Mouse (Mus musculus) CD8-positive naive resting alpha-beta T cell, adult 2 months (primary cell): Measurements from ENCODE around the gene Glce.

Experiments used
- DNase-seq, 2 experiments: peaks; one replicate each; pipeline ENCODE4 v3.0.0; 2022; ENCODE audit warnings: low read depth in 2 of 2, low spot score in 2 of 2

Glce gene

DNA sequence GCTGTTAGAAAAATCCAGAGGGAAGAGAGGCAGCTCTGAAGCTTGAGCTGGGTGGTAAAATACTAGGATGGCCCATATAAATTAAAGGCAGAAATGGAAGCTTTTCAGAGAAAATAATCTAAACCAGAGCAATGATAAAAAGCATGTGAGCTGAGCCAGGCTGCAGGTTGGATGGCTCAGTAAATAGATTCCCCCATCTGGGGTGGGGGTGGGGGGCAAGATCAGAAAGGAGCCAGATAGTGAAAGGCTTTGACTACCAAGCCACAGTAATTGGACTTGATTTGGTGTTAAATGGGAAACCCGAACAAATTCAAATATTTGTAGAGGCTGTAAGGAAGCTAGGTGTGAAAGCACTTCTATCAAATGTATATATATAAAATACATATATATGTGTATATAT, 1.8 kb upstream of the Glce start:
- no peak for DNase-seq

DNA sequence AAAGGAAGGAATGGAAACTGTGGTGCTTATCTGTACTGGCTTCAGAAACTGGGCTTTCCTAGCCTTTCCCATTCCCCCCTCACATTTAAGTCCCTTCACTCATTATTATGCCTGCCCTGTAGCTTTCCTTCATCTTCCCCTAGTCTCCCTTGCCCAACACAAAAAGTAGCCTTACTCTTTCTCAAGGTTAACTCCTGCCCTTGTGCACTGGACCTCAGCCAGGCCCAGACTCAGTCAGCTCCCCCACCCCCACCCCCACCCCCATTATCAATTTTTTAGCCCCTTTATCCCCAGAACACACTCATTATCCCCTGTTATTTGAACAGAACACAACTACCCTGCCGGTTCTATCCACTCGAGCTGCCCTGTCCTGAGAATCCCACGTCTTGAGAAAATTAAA, 1.0 kb upstream of the Glce start:
- no peak for DNase-seq

DNA sequence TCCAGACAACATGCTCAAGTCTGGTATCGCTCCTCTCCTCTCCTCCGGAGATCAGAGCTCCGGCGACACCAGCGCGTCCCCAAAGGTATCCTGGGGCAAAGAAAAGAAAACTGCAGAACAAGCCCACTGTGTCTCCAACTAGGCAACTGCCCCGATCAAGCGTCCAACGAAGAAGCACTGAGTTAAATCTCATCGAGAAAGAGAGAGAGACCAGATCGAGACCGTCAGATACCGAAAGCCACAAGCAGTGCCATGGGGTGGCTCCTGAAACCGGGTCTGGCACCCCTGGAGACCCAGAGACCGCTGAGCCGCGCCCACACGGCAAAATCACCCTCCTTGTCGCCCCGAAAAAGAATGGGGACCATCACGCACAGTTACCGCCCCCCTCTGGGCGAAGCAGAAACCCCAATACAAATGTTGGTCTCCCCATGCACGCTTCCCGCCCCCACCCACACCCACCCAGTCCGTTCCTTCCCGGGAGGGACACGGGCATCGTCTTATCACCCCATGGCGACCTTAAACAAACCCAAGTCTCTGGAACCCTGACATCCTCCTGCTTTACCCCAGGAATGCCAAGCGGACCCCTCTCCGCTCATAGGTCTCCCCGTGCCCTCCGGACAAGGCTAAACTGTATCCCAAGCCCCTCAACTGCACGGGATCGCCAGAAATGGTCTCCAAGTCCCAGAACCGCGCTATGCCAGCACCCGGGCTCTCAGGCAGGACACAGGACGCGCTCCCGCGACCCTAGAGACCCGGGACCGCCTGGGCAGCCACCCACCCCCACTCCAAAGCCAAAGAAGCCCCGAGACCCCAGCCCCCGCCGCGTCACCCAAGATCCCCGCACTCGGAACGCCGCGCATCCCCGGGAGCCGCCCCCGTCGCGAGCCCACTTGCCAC, 656 bp downstream of the Glce start:
- peak; percentile 16 to 44 for DNase-seq

DNA sequence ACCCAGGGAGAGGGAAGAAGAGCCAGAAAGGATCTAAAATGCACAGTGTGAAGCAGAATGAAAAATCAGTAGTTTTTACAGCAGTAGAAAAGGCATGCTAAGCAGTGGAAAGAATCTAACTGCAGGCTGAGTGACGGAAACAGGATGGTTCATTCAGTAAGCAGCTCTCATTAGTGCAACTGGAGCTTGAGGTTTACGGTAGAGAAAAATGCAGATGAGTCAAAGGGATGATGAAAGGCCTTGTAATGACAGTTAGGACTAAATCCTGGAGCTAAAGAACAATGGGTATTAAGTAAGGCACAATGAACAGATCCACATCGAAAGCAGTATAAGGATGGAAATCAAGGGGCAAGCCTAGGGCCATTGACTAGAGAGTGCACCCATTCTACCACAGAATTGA, 3.7 kb downstream of the Glce start:
- DNase-seq: no peak

DNA sequence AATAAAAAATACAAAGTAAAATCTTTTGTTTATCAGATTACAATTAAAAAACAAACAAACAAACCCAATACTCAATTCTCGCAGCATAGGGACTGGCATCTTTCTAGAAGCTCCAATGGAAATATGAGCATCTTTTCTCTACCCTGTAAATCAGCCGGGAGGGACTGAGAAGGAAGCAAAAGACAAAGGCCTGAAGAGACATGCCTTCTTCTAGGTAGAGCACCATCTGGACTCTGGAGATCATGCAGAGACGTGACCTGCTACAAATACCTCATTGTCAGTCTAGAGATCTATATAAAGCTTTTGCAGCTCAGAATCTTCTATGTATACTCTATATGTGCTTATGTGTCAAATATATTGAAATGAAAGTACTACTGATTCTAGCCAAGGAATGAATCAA, 6.6 kb downstream of the Glce start:
- DNase-seq: no peak

DNA sequence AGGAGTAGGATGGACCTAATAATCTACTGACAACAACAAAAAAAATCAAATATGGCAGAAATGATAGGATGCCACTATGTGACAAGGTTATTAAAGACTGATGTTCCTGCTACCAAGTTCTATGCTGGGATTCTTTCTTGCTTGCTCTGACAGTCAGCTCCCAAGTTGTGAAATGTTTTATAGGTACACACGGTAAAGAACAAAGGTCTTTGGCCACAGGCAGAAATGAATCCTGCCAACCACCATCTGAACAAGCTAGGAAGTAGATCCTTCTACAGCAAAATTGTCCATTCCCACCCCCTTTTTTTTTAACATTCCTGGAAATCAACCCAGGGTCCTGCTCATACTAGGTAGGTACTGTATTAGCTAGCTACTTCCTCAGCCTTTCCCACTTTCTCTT, 25.9 kb downstream of the Glce start:
- DNase-seq: no peak

DNA sequence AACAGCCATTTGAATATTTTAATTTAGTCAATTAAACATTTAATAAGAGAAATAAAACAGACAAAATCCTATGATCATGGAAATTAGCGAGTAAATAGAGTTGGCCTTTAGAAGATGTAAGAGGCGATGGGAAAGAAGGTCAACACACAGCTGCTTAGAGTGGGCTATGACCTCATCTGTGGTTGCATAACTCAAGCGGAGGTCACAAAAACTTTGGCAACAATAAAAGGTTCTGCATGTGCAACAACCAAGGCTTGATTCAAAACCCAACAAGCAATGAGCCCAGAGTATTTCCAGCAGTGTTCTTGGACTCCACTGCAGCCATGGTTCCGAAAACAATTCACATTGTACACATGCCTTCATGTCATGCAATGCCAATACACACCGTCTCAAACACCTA, 30.9 kb downstream of the Glce start:
- DNase-seq: no peak

DNA sequence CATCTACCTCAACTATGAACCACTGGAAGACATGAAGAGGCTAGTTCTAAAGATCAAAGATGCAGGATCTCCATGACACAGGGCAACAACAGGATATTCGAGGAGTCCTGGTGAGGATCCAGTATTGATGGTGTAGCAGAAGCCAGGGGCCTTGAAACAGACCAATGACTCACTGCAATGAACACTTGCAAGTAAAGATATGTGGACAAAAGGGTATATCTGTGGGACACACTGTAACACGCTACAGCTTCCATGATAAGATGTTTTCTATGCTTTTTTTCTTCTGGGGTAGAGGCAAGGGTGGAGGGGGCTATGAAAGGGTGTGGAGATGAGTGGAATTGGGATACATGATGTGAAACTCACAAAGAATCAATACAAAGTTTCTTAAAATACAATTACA, 36.9 kb downstream of the Glce start:
- no peak for DNase-seq

DNA sequence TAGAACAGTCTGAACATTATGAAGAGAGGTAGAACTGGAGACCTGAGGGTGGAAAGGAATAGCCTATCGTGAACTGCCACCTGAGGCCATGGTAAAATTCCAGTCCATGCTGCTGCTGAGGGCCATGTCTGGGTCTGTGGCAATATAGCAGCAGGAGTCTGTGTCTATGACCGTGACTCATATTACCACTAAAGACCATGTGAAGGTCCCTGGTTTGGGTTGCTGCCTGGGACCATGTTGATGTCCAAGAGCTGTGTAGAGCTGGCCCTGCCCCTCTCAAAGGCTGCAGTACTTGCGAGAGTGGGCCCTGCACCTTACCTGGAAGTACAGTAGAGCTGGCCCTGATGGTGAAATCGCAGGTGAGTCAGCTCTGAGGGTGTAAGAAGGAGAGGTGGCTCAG, 37.6 kb downstream of the Glce start:
- no peak for DNase-seq

DNA sequence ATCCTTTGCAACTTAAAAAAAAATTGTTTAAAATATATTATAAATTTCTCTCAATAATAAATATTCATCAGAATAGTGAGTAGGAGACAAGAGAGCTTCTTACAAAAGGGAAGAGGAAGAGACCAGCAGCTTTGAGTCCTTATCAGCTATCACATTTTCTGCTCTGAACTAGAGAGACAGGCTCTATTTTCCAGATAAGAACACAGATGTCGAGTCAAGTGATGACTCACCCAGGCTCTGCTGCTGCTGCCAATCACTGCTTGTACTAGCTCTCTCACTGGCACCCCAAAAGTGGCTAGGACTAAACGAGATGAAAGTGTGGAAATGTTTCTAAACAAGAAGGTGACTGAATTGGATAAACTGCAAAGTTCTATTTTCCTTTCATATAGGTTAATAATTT, 39.5 kb downstream of the Glce start:
- no peak for DNase-seq

DNA sequence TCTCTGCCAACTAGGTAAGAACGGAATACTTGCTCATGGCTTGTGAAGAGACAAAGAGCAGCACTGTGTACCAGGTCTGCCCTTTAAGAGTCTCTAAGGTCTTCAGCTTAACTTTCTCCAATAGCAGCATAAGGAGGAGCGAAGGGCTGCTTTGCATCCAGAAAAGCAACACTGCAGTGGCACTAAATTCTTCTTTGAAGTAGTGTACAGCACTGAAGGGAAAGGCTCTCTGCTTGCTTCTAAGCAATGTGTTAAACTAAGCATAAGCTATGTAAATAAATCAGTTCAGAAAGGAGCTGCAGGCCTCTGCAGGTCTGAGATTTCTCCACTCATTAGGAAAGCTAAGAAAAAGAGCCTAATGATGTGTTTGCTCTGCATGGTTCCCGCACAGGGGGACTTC, 40.9 kb downstream of the Glce start:
- DNase-seq: no peak

DNA sequence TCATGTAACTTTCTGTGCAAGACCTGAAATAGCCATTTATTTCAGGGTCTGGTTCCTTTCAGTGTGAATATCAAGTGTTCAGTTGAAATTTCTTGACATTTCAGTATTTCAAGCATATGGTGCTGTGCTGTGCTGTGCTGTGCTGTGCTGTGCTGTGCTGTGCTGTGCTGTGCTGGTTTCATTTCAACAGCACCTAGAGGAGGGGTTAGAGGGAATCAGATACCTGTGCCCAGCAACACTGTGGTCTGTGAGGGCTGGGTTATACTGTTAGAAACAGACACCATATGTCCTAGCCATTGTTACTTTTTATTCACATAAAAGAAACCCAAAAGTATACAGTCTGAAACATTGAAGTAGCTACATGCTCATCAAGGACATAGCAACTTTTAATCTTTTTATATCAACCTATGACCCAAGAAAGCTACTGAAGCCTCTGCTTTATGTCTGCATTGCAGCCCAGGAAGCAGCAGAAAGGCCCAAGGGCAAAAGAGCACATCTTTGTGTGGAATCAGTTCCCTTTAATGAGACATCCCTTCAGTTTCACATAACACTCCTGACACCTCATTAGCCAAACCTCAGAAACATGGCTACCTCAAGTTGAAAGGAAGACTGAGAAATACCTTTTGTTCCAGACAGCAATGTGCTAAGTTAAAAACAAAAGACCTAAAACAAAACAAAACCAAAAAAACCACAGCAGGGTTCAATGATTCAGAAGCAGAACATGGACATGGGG, 42.3 kb downstream of the Glce start:
- peak in 1 of 2 experiments; percentile 5 for DNase-seq

DNA sequence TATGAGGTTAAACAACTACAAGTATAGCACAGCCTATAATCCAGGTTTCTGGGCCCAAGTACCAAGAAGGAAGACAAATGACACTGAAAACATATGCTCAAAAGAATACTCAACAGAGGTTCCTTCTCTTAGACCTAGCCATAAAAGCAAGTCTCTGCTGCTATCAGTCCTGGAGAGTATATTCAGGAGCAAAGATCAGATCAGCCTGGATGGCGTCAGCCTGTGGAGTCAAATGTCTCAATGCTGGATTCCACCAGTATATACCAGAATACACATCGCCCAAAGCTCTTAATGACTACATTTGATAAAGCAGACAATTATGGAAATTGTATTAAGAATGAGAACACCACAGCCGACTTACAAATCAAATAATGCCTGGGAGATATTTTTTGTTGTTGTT, 60.2 kb downstream of the Glce start:
- no peak for DNase-seq

DNA sequence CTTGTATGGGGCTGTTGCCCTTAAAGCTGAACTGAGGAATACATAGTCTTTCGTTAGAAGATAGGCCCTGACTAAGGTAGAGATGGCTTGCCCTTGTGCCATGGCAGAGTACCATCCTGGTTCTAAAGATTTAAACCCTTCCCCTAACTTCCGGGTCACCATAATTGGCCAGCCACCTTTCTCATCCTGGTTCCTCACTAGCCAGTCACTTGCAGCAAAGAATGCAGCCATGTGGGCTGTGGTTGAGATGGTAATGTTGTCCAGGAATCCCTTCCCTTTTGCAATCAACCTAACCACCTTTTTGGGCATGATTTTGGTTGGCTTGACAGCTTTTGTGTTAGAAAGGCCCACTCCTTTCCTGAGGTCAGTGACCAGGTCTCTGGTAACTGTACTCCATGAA, 62.0 kb downstream of the Glce start:
- no peak for DNase-seq

DNA sequence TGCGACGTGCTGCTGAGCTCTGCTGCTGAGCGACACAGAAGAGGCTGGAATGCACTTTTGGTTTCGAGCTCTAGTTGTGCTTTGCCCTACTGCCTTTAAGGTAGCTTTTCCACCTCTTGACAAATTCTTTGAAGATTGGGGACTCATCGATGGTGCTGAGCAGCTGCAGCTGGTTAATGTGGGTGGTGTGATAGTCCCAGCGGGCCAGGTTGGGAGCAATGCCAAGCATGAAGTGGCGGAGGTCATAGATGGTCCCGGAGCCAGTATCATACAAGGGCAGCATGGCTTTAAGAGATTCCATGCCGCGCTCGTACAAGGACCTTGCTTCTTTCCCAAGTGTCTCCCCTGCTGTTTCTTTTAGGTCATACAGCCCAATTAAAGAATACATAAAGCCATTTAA, 62.5 kb downstream of the Glce start:
- DNase-seq: no peak

DNA sequence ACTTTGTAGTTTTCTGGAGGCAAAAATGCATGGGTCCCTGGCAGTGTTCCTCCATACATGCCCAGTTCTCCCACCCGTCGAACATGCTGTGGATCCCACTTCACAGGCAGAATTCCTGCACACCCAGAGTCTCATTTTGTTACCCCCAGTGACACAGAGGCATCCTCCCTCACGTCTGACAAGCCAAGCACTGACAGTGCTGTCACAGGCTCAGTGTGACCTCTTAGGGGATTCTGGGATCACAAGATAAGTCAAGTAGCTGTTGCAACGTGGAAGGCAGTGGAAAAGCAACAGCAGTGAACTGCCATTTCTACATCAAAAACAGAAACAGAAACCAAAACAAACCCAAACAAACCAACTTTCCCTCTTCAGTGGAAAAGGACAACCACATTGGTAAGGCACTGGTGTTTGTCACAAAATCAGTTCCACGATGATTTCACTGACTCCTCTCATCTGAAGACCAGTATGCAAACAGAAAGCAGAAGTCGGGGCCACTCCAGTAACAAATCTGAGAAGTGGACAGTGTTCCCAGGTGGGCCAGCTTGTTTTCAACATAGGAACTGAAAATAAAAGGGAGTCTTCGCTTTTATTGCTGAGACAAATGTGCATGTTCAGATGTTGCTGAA, 64.5 kb downstream of the Glce start:
- no peak for DNase-seq

DNA sequence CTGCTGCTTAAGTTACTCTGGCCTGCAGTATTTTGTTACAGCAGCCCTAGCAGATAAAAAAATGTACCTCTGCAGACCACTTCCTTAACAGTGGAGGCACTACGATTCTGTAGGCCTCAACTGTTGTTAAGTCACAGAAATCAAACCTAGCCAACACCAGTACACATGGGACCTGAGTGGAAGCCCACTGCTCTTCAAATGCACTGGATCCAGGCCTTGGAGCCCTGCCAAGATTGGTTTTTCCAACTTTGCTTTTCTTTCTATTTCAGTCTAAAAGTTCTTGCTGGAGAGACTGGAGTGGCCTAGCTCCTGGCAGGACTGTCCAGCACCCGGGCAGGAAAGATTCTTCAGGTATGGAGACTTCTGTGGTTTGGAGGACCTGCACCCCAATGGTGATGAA, 66.2 kb downstream of the Glce start:
- no peak for DNase-seq

DNA sequence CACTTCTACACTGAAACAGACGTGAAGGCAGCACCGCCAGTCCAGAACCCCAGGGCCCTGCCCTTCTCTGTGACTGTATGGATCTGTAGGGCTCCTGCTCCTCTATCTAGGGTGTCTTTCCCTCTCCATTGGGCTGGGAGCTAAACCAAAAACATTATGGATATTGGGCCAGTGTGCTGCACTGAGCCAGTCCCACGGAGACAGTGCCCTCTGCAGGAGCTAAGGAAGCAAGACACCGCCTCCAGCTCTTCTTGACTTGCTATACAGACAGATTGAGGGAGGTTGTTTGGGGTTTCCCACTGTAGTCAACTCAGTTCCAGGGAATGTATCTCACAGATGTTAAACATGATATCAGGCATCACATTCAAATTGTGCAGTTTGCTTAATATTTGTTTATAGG, 71.7 kb downstream of the Glce start:
- DNase-seq: no peak

DNA sequence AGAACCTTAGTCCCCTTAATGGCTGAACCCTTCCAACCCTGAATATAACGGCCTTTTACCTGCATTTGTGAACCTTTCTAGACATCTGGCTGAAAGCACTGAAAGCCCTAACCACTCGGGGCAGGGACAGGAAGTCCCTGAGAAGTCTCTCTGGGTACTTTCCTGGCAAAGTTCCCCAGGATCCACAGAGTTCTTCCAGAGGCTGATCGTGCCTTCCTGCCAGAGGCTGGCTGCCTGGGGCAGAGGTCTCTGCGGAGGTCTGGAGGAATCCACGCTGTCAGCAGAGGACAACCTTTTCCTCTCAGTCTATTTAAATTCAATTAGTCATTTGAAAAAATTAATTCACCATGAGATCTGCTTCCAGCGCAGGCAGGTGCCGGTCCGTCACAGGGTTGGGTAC, 73.3 kb downstream of the Glce start:
- DNase-seq: no peak

DNA sequence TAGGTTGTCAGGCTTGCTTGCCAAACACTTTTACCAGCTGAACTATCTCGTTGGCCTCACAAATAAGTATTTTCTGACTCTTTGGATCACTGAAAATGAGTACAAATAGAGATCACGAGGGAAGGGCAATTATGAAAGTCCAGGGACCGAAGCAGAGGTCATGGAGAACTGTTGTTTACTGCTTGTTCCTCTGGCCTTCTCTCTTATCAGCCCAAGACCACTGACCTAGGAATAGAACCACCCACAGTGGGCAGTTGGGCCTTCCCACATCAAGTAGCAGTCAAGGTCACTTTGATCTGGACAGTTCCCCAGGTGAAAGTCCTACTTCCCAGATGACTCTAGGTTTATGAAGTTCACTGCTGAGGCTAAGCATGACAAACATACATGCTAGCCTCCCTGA, 80.3 kb downstream of the Glce start:
- DNase-seq: no peak

DNA sequence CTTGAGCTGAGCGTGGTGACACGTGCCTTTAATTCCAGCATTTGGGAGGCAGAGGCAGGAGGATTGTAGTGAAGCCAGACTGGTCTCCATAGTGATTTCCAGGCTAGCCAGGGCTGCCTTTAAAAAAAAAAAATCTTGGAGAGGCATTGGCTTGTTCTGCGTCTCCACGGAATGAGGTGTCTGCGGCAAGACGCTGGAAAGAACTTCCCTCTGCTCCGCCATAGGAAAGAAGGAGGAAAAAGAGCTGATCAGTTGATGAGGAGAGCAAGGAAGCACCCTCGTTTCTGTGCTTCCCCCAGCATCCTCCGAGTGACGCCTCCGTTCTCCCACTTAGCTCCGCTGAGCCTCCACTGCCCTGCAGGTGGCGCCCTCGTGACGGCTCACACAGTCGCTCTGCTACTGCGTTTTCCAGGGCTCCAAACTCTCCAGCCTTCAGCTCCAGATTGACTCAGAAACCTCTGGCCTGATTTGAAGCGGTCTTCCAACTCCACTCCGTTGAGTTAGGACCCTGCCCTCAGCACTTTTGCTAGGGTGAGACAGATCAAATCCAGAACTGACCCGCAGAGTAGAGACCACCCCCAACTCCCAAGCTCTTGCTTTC, 82.3 kb downstream of the Glce start:
- peak; percentile 61 to 74 for DNase-seq

DNA sequence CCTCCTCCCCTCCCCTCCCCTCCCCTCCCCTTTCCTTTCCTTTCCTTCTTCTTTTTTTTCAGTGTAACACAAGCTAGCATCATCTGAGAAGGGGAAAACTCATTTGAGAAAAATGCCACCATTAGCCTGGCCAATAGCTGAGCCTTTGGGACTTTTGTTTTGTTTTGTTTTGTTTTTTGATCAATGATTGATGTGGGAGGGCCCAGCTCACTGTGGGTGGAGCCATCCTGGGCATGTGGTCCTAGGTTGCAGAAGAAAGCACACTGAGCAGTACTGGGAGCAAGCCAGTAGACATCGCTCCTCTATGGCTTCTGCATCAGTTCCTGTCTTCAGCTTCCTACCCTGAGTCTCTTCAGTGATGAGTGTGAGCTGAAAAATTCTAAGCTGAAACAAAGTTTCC, 86.6 kb downstream of the Glce start:
- no peak for DNase-seq
